Mouse (Mus musculus) thymus, adult 2 months (tissue): ENCODE data around the gene Cdk2ap1. TPM values are rescaled to one million over a fixed set of nuclear protein-coding genes. Genes with fewer than 3 reads are reported as not detected.

Experiments
- DNase-seq: peaks from one replicate; pipeline ENCODE4 v3.0.0; 2021
- H3K27ac ChIP-seq: fragments of 200-500 bp; 2 replicates; pipeline ENCODE4 v1.5.1; 2012; ENCODE audit warnings: low read length, control low read depth; ENCODE audit not compliant: control insufficient read depth, insufficient read depth
- H3K27me3 ChIP-seq: fragments of 200-500 bp; 2 replicates; pipeline ENCODE4 v1.6.1; 2012; ENCODE audit warnings: mild to moderate bottlenecking, low read length, moderate library complexity, mixed read lengths; ENCODE audit not compliant: control insufficient read depth, insufficient read depth
- H3K36me3 ChIP-seq: fragments of 200-500 bp; 2 replicates; pipeline ENCODE4 v1.6.1; 2012; ENCODE audit warnings: mild to moderate bottlenecking, low read length, moderate library complexity; ENCODE audit not compliant: control insufficient read depth, insufficient read depth
- H3K4me1 ChIP-seq: fragments of 200-500 bp; replicated peaks from 2 replicates; pipeline ENCODE4 v1.6.1; 2012; ENCODE audit warnings: low read length; ENCODE audit not compliant: control insufficient read depth, insufficient read depth
- H3K4me3 ChIP-seq: fragments of 200-500 bp; 2 replicates; pipeline ENCODE4 v1.5.1; 2012; ENCODE audit warnings: mild to moderate bottlenecking, low read length, control low read depth, moderate library complexity; ENCODE audit not compliant: control insufficient read depth, insufficient read depth
- CTCF ChIP-seq: fragments of 200-500 bp; IDR thresholded peaks from 2 replicates; pipeline ENCODE4 v1.5.1; 2012; ENCODE audit warnings: mild to moderate bottlenecking, control low read depth, low read length, moderate library complexity, borderline replicate concordance; ENCODE audit not compliant: control insufficient read depth, poor library complexity, insufficient read depth; ENCODE audit errors: extremely low read depth
- POLR2A ChIP-seq: fragments of 200-500 bp; IDR thresholded peaks from 2 replicates; pipeline ENCODE4 v1.6.1; 2012; ENCODE audit warnings: mild to moderate bottlenecking, low read length, control low read depth, moderate library complexity; ENCODE audit not compliant: control insufficient read depth, poor library complexity, insufficient read depth; ENCODE audit errors: extremely low read depth
- WGBS: fragments of 180-500 bp; shearing (Covaris S2); methylation state at CpG from one replicate; pipeline ENCODE4 v1.1.7; 2018; 5-methylcytosine and 5-hydroxymethylcytosine counted together
- polyA plus RNA-seq: library from polyadenylated mRNA; depleted of rRNA; stranded (reverse); fragments of >200 nt; gene quantifications from 2 replicates; pipeline ENCODE4 v1.2.3, GENCODE M21; 2012

The Cdk2ap1 gene
- polyA plus RNA-seq, 1 experiment, result 191 TPM

DNA sequence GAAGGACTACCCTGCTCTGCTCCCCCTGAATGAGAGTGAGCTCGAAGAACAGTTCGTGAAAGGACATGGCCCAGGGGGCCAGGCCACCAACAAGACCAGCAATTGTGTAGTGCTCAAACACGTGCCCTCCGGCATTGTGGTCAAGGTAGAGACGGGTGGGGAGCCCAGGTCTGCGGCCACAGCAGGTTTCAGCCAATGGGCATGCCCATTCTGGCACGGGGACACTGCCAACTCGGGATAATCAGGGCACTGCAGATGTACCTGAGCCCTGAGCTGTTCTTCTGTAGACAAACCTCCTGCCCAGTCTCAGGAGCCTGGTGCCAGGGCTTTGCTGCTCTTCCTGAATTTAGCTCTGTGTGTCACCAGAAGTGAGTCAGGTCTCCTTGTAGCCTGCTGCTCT, 24.1 kb downstream of the Cdk2ap1 start:
- no peak overlapping the region for H3K27ac ChIP-seq
- no peaks in the 10 kb centered on the region for H3K36me3 ChIP-seq
- no peak overlapping the region for H3K4me3 ChIP-seq
- no peak for DNase-seq
- no peak for TF ChIP-seq POLR2A
- H3K4me1 ChIP-seq, result no peaks in the 10 kb centered on the region; the same call in 1 of the 2 replicates
- 96% methylated on average over 8 of the region's 8 CpGs for WGBS
- no peaks in the 10 kb centered on the region for H3K27me3 ChIP-seq

GRCm38 (mm10) chr5:124337909-124338308, 25.0 kb downstream of the Cdk2ap1 start:
- no peak for DNase-seq
- WGBS, result 84% methylated on average over 9 of the region's 9 CpGs
- TF ChIP-seq POLR2A, result no peak
- TF ChIP-seq CTCF, result no peak
- no peak overlapping the region for H3K4me3 ChIP-seq
- no peaks in the 10 kb centered on the region; the same call in 1 of the 2 replicates for H3K4me1 ChIP-seq
- H3K27ac ChIP-seq, result no peak overlapping the region
- H3K27me3 ChIP-seq, result no peaks in the 10 kb centered on the region
- no peaks in the 10 kb centered on the region for H3K36me3 ChIP-seq

DNA sequence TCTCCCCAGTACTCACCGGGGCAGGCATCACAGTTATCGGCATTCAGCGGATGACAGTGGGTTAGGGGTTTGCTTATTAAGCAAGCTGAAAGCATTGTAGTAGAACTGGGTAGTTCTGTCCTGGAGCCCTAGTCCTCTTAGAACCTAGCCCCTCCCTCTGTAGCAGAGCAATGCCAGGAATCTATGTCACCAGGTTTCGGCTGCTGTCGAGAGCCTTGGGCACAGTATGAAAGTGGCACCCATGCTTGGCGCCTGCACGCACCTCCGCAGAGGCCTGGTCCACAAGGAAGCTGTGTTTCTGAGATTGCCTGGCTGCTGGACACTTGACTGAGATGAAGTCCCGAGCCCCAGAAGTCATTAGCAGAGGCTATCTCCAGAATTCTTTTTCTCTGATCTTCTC, 25.8 kb downstream of the Cdk2ap1 start:
- TF ChIP-seq CTCF, result no peak
- no peak for TF ChIP-seq POLR2A
- 95% methylated on average over 9 of the region's 9 CpGs for WGBS
- Histone ChIP-seq H3K27ac (no peak overlapping the region), H3K4me1 (no peaks in the 10 kb centered on the region; the same call in 1 of the 2 replicates), H3K27me3 (no peaks in the 10 kb centered on the region), H3K4me3 (no peak overlapping the region), H3K36me3 (no peaks in the 10 kb centered on the region)
- DNase-seq, result no peak

DNA sequence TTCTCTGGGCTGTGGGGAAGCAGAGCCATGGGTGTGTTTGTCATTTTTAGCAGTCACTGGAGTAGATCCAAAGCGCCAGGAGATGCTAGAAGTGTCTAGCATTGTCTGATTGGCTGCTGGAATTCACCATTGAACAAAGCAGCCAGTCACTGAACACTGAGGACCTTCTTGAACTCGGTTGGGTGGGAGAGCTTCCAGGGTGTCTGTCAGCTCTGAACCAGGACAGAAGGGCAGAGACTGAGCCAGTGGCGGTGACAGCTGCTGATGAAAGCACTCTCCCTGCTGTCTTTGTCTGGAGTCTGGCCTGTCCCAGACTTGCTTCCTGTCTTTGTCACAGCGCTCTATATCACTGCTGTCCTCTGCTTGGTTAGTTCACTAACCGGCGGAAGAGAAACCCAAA, 28.5 kb downstream of the Cdk2ap1 start:
- DNase-seq, result no peak
- Histone ChIP-seq H3K4me3 (no peak overlapping the region), H3K27me3 (no peaks in the 10 kb centered on the region), H3K27ac (no peak overlapping the region), H3K36me3 (no peaks in the 10 kb centered on the region), H3K4me1 (no peaks in the 10 kb centered on the region; the same call in 1 of the 2 replicates)
- TF ChIP-seq POLR2A, result no peak
- no peak for TF ChIP-seq CTCF
- 89% methylated on average over 6 of the region's 6 CpGs for WGBS

DNA sequence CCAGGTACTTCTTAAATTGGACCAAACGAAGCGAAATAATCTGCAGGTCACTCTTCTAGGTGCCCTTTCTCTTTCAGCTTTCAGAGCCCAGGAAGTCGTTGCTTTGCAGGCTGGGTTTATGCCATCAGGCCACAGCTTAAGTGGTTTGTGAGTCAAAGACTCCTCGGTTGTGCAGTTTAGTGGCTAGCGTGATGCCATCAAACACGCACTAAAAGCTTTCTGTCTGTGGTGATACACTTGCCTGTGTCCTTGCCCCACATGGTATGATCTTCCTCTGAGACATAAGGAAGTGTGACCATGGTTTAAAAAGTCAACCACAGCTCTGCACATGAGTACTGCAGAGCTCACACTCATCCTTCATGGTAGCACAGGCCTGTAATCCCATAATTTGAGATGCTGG, 32.8 kb downstream of the Cdk2ap1 start:
- H3K27ac ChIP-seq, result no peak overlapping the region
- no peak for DNase-seq
- no peaks in the 10 kb centered on the region for H3K36me3 ChIP-seq
- TF ChIP-seq POLR2A (no peak), CTCF (no peak)
- peaks cover 8% of the 10 kb centered on the region for H3K4me1 ChIP-seq
- 31% methylated on average over 6 of the region's 6 CpGs for WGBS
- no peak overlapping the region for H3K4me3 ChIP-seq
- H3K27me3 ChIP-seq, result no peaks in the 10 kb centered on the region

DNA sequence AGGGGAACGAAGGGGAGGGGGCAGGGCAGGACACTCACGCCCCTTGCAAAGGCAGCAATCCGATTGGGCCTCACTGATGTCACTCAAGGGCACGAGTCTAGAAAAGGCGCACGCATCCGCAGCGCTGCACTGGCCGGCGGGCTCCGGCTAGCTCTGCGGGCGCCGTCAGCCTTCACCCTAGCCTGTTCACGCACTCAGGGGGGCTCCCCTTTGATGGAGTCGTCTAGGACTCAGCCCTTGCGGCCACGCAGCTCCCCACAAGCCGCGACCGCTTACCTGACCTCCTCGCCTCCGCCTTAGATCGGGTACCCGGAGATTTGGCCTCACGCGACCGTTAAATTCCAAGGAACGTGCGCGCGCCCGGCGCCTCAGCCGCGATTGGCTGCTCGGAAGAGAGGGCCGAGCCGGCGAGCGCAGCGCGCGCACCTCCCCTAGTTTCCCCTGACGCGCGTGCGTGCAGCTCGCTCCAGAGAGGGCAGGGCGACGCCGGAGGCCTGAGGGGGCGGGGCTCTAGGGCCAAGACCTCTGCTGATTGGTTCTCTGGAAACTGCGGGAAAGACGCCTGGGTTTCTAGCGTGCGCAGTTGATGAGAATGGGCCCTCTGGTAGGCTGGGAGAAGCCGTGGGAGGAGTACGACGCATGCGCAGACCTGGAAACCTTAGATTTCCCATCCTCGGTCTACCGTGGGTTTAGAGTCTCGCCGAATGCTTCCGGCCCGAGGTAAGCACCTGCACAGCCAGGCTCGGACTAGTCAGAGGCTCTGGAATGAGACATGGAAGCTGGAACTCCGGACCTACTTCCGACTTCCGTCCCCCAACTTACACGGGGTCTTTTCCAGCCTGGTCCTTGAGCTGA, 35.1 kb downstream of the Cdk2ap1 start, which contains the start of the genes Mphosph9 and 2810006K23Rik:
Gene Mphosph9, minus strand, starts transcription at position 463 of the 855 bp plus-strand sequence.
Gene 2810006K23Rik, plus strand, starts transcription at position 580 of the 855 bp plus-strand sequence.
- H3K27ac ChIP-seq, result peak within 1 kb of the TSS; percentile 81
- H3K4me1 ChIP-seq, result peaks cover 8% of the 10 kb centered on the region
- no peaks in the 10 kb centered on the region for H3K27me3 ChIP-seq
- peak within 1 kb of the TSS; percentile 70 for H3K4me3 ChIP-seq
- WGBS, result under 1% methylated on average over 72 of the region's 72 CpGs
- peak; percentile 99 for DNase-seq
- TF ChIP-seq POLR2A (peak; percentile 99), CTCF (no peak)
- peaks cover 2% of the 10 kb centered on the region for H3K36me3 ChIP-seq
